Mouse (Mus musculus): ENCODE data around the gene Zfp791. TPM values are rescaled to one million over a fixed set of nuclear protein-coding genes. Genes with fewer than 3 reads are reported as not detected.

Zfp791 gene
- polyA plus RNA-seq, 1 experiment from 2014 or later, result 1.2 TPM

GRCm38 (mm10) chr8:85071514-85072281 lies 51.2 kb downstream of the Zfp791 start, which contains the start of gene Dhps:
Gene Dhps, plus strand, starts transcription at chr8:85071757.
- peak within 1 kb of the TSS; percentile 86 for H3K4me2 ChIP-seq
- WGBS, result under 1% methylated on average over 68 of the region's 68 CpGs

GRCm38 (mm10) chr8:85071041-85071440 lies 51.9 kb downstream of the Zfp791 start:
- Histone ChIP-seq H3K4me2 (peak overlapping the region; percentile 86), H3K27me3 (replicated peaks) (no peaks in the 10 kb centered on the region), H3K9me3 (replicated peaks) (no peaks in the 10 kb centered on the region), H3K9ac (no peak overlapping the region), H3K4me1 (replicated peaks) (peaks cover 15% of the 10 kb centered on the region), H3K27ac (ENCODE audit: poor library complexity, severe bottlenecking) (0 out of 2 replicates have a peak overlapping the region, but pooled peaks have one; percentile 96), H3K4me3 (peak overlapping the region; percentile 96), H3K36me3 (peaks cover 44% of the 10 kb centered on the region)
- ATAC-seq (ENCODE audit: insufficient number of reproducible peaks, low FRiP score), result no peak
- WGBS, result 87% methylated on average over 5 of the region's 5 CpGs

More at GRCm38 (mm10) chr8:85071514-85072281, 51.2 kb downstream of the Zfp791 start, which contains the start of gene Dhps:
- no peaks in the 10 kb centered on the region for H3K27me3 ChIP-seq (replicated peaks)
- H3K9me3 ChIP-seq (replicated peaks), result no peaks in the 10 kb centered on the region
- H3K4me1 ChIP-seq (replicated peaks), result peaks cover 15% of the 10 kb centered on the region
- peak within 1 kb of the TSS; percentile 96 for H3K4me3 ChIP-seq
- H3K36me3 ChIP-seq, result peaks cover 44% of the 10 kb centered on the region
- peak; percentile 89 for ATAC-seq (ENCODE audit: insufficient number of reproducible peaks, low FRiP score)
- H3K27ac ChIP-seq (ENCODE audit: poor library complexity, severe bottlenecking), result peak within 1 kb of the TSS; percentile 96
- peak within 1 kb of the TSS; percentile 92 for H3K9ac ChIP-seq

GRCm38 (mm10) chr8:85067982-85068381 lies 54.9 kb downstream of the Zfp791 start, which contains the start of gene Gm5741:
Gene Gm5741, minus strand, starts transcription at chr8:85067982.
- Histone ChIP-seq H3K4me2 (no peak within 1 kb of the TSS), H3K9me3 (replicated peaks) (no peaks in the 10 kb centered on the region), H3K27ac (ENCODE audit: poor library complexity, severe bottlenecking) (no peak within 1 kb of the TSS), H3K4me1 (replicated peaks) (peaks cover 14% of the 10 kb centered on the region), H3K36me3 (peaks cover 24% of the 10 kb centered on the region), H3K27me3 (replicated peaks) (no peaks in the 10 kb centered on the region), H3K9ac (no peak within 1 kb of the TSS), H3K4me3 (no peak within 1 kb of the TSS)
- no peak for ATAC-seq (ENCODE audit: insufficient number of reproducible peaks, low FRiP score)

GRCm38 (mm10) chr8:85067155-85067554 lies 55.7 kb downstream of the Zfp791 start:
- H3K27ac ChIP-seq (ENCODE audit: poor library complexity, severe bottlenecking), result no peak overlapping the region
- 82% methylated on average over 2 of the region's 2 CpGs for WGBS
- no peak overlapping the region for H3K4me3 ChIP-seq
- H3K4me2 ChIP-seq, result no peak overlapping the region
- peaks cover 29% of the 10 kb centered on the region for H3K36me3 ChIP-seq
- no peak for ATAC-seq (ENCODE audit: insufficient number of reproducible peaks, low FRiP score)
- H3K9ac ChIP-seq, result no peak overlapping the region
- peaks cover 6% of the 10 kb centered on the region for H3K4me1 ChIP-seq (replicated peaks)
- no peaks in the 10 kb centered on the region for H3K27me3 ChIP-seq (replicated peaks)
- no peaks in the 10 kb centered on the region for H3K9me3 ChIP-seq (replicated peaks)

GRCm38 (mm10) chr8:85065213-85065612 lies 57.7 kb downstream of the Zfp791 start:
- Histone ChIP-seq H3K4me1 (replicated peaks) (peaks cover 8% of the 10 kb centered on the region; the same call in 1 of the 2 replicates), H3K36me3 (peaks cover 34% of the 10 kb centered on the region), H3K27ac (ENCODE audit: poor library complexity, severe bottlenecking) (no peak overlapping the region), H3K9me3 (replicated peaks) (no peaks in the 10 kb centered on the region), H3K4me3 (no peak overlapping the region), H3K27me3 (replicated peaks) (no peaks in the 10 kb centered on the region), H3K4me2 (no peak overlapping the region), H3K9ac (no peak overlapping the region)
- 43% methylated on average over 2 of the region's 2 CpGs for WGBS
- ATAC-seq (ENCODE audit: insufficient number of reproducible peaks, low FRiP score), result no peak

- 92% methylated on average over 4 of the region's 4 CpGs for WGBS
- H3K27me3 ChIP-seq (replicated peaks), result no peaks in the 10 kb centered on the region
- no peaks in the 10 kb centered on the region for H3K9me3 ChIP-seq (replicated peaks)
- no peak overlapping the region for H3K27ac ChIP-seq (ENCODE audit: poor library complexity, severe bottlenecking)
- H3K9ac ChIP-seq, result no peak overlapping the region
- H3K36me3 ChIP-seq, result peaks cover 34% of the 10 kb centered on the region
- no peak for ATAC-seq (ENCODE audit: insufficient number of reproducible peaks, low FRiP score)
- peaks cover 8% of the 10 kb centered on the region; the same call in 1 of the 2 replicates for H3K4me1 ChIP-seq (replicated peaks)
- no peak overlapping the region for H3K4me3 ChIP-seq
- no peak overlapping the region for H3K4me2 ChIP-seq
Measured at GRCm38 (mm10) chr8:85062603-85063002, 60.3 kb downstream of the Zfp791 start.

GRCm38 (mm10) chr8:85059879-85060616 lies 62.8 kb downstream of the Zfp791 start, which contains the start of gene Fbxw9:
Gene Fbxw9, plus strand, starts transcription at chr8:85060055.
- Histone ChIP-seq H3K4me1 (replicated peaks) (peaks cover 8% of the 10 kb centered on the region; the same call in 1 of the 2 replicates), H3K27me3 (replicated peaks) (no peaks in the 10 kb centered on the region), H3K9me3 (replicated peaks) (no peaks in the 10 kb centered on the region), H3K4me3 (peak within 1 kb of the TSS; percentile 88), H3K4me2 (peak within 1 kb of the TSS; percentile 97), H3K27ac (ENCODE audit: poor library complexity, severe bottlenecking) (no peak within 1 kb of the TSS), H3K36me3 (peaks cover 34% of the 10 kb centered on the region), H3K9ac (peak within 1 kb of the TSS; percentile 78)
- ATAC-seq (ENCODE audit: insufficient number of reproducible peaks, low FRiP score), result peak; percentile 84
- under 1% methylated on average over 52 of the region's 53 CpGs for WGBS

Small RNA genes within 50 kb of the gene (microRNA-seq; reads per million reads assigned to microRNA genes)
- 3.1 reads per million, percentile 8 among the genes with 10 or more reads in this experiment for gene Gm23388
- 1.9 reads per million for gene Mir7070

Other genes with a start within 250 kb of the Zfp791 start
- gene Gcdh, start 229.2 kb downstream of the Zfp791 start, polyA plus RNA-seq (2016; fragmentation: Nextera tagmentation; extraction: Ambion mirVana), result 35.5 and 36.2 TPM in 2 replicates
- gene Klf1, start 221.2 kb downstream of the Zfp791 start, polyA plus RNA-seq (2016; fragmentation: Nextera tagmentation; extraction: Ambion mirVana), result 12.1 and 17.9 TPM in 2 replicates
- 4.2 and 4.3 TPM in 2 replicates for gene Dnase2a, start 214.5 kb downstream of the Zfp791 start, polyA plus RNA-seq (2016; fragmentation: Nextera tagmentation; extraction: Ambion mirVana)
- 0.13 and 0.24 TPM in 2 replicates for gene Mast1, start 185.7 kb downstream of the Zfp791 start, polyA plus RNA-seq (2016; fragmentation: Nextera tagmentation; extraction: Ambion mirVana)
- gene Rtbdn, start 176.1 kb downstream of the Zfp791 start, polyA plus RNA-seq (2016; fragmentation: Nextera tagmentation; extraction: Ambion mirVana), result 0.20 and 0.31 TPM in 2 replicates
- not detected in 2 replicates for gene Gm49661, start 153.7 kb downstream of the Zfp791 start, polyA plus RNA-seq (2016; fragmentation: Nextera tagmentation; extraction: Ambion mirVana)
- 638 and 672 TPM in 2 replicates for gene Prdx2, start 153.5 kb downstream of the Zfp791 start, polyA plus RNA-seq (2016; fragmentation: Nextera tagmentation; extraction: Ambion mirVana)
- gene Rnaseh2a, start 153.3 kb downstream of the Zfp791 start, polyA plus RNA-seq (2016; fragmentation: Nextera tagmentation; extraction: Ambion mirVana), result 77.1 and 79.0 TPM in 2 replicates
- 11.9 and 13.2 TPM in 2 replicates for gene Junb, start 144.4 kb downstream of the Zfp791 start, polyA plus RNA-seq (2016; fragmentation: Nextera tagmentation; extraction: Ambion mirVana)
- 7.2 and 7.7 TPM in 2 replicates for gene Hook2, start 132.5 kb downstream of the Zfp791 start, polyA plus RNA-seq (2016; fragmentation: Nextera tagmentation; extraction: Ambion mirVana)
- gene Best2, start 108.6 kb downstream of the Zfp791 start, polyA plus RNA-seq (2016; fragmentation: Nextera tagmentation; extraction: Ambion mirVana), result not detected in 2 replicates
- gene Asna1, start 97.8 kb downstream of the Zfp791 start, polyA plus RNA-seq (2016; fragmentation: Nextera tagmentation; extraction: Ambion mirVana), result 114 and 118 TPM in 2 replicates
- gene Trir, start 96.3 kb downstream of the Zfp791 start, polyA plus RNA-seq (2016; fragmentation: Nextera tagmentation; extraction: Ambion mirVana), result 102 and 109 TPM in 2 replicates
- gene Tnpo2, start 86.2 kb downstream of the Zfp791 start, polyA plus RNA-seq (2016; fragmentation: Nextera tagmentation; extraction: Ambion mirVana), result 28.8 and 34.4 TPM in 2 replicates
- gene Fbxw9, start 63.0 kb downstream of the Zfp791 start, polyA plus RNA-seq (2016; fragmentation: Nextera tagmentation; extraction: Ambion mirVana), result 17.3 and 18.8 TPM in 2 replicates
- gene Gm5741, start 55.1 kb downstream of the Zfp791 start, polyA plus RNA-seq (2016; fragmentation: Nextera tagmentation; extraction: Ambion mirVana), result not detected in 2 replicates
- 50.4 and 60.9 TPM in 2 replicates for gene Dhps, start 51.3 kb downstream of the Zfp791 start, polyA plus RNA-seq (2016; fragmentation: Nextera tagmentation; extraction: Ambion mirVana)
- 107 and 109 TPM in 2 replicates for gene Wdr83os, start 42.4 kb downstream of the Zfp791 start, polyA plus RNA-seq (2016; fragmentation: Nextera tagmentation; extraction: Ambion mirVana)
- gene Wdr83, start 41.8 kb downstream of the Zfp791 start, polyA plus RNA-seq (2016; fragmentation: Nextera tagmentation; extraction: Ambion mirVana), result 31.7 and 33.2 TPM in 2 replicates
- gene Man2b1, start 39.8 kb downstream of the Zfp791 start, polyA plus RNA-seq (2016; fragmentation: Nextera tagmentation; extraction: Ambion mirVana), result 33.2 and 34.8 TPM in 2 replicates
- gene Cks1brt, start 28.8 kb upstream of the Zfp791 start, polyA plus RNA-seq (2016; fragmentation: Nextera tagmentation; extraction: Ambion mirVana), result not detected in 2 replicates
- gene Olfr371, start 102.9 kb upstream of the Zfp791 start, polyA plus RNA-seq (2016; fragmentation: Nextera tagmentation; extraction: Ambion mirVana), result not detected in 2 replicates
- gene Orc6, start 176.5 kb upstream of the Zfp791 start, polyA plus RNA-seq (2016; fragmentation: Nextera tagmentation; extraction: Ambion mirVana), result 68.1 and 71.0 TPM in 2 replicates
- gene Vps35, start 176.7 kb upstream of the Zfp791 start, polyA plus RNA-seq (2016; fragmentation: Nextera tagmentation; extraction: Ambion mirVana), result 118 and 124 TPM in 2 replicates